Mouse (Mus musculus) forebrain, embryonic 13.5 days (tissue): ENCODE results near the gene Vdr. TPM values are rescaled to one million over a fixed set of nuclear protein-coding genes. Genes with fewer than 3 reads are reported as not detected.

Source experiments
- ATAC-seq: fragments of 200-750 bp; cut with Nextera tagmentation; 2 replicates; pipeline ENCODE4 v1.8.0; 2017
- H3K27ac ChIP-seq: fragments of 300-500 bp; sonication (generic); 2 replicates; pipeline ENCODE4 v1.5.1; 2015; ENCODE audit warnings: inconsistent platforms, mild to moderate bottlenecking, moderate library complexity
- H3K27me3 ChIP-seq: fragments of 300-500 bp; sonication (generic); 2 replicates; pipeline ENCODE4 v1.6.1; 2015; ENCODE audit warnings: mild to moderate bottlenecking, inconsistent platforms
- H3K36me3 ChIP-seq: fragments of 300-500 bp; sonication (generic); 2 replicates; pipeline ENCODE4 v1.6.1; 2015; ENCODE audit warnings: mild to moderate bottlenecking, inconsistent platforms; ENCODE audit not compliant: poor library complexity, severe bottlenecking
- H3K4me1 ChIP-seq: fragments of 300-500 bp; sonication (generic); 2 replicates; pipeline ENCODE4 v1.6.1; 2015; ENCODE audit warnings: inconsistent platforms
- H3K4me2 ChIP-seq: fragments of 300-500 bp; sonication (generic); 2 replicates; pipeline ENCODE4 v1.6.1; 2015; ENCODE audit warnings: inconsistent platforms, mild to moderate bottlenecking, moderate library complexity
- H3K4me3 ChIP-seq: fragments of 300-500 bp; sonication (generic); 2 replicates; pipeline ENCODE4 v1.5.1; 2015; ENCODE audit warnings: mild to moderate bottlenecking, inconsistent platforms
- H3K9ac ChIP-seq: fragments of 300-500 bp; sonication (generic); 2 replicates; pipeline ENCODE4 v1.6.1; 2015; ENCODE audit warnings: mild to moderate bottlenecking, inconsistent platforms
- H3K9me3 ChIP-seq: fragments of 300-500 bp; sonication (generic); replicated peaks from 2 replicates; pipeline ENCODE4 v1.6.1; 2016; ENCODE audit warnings: inconsistent platforms
- WGBS: fragments of 180-500 bp; shearing (Covaris S2); methylation state at CpG from one replicate; pipeline ENCODE4 v1.1.7; 2015; 5-methylcytosine and 5-hydroxymethylcytosine counted together
- polyA plus RNA-seq: library from polyadenylated mRNA; unstranded; fragments of >200 nt; fragmentation: Nextera tagmentation; extraction: Ambion mirVana; gene quantifications from 2 replicates; pipeline ENCODE4 v1.2.1, GENCODE M21; 2015

Gene Vdr
- 0.05 TPM in 1 of 2 replicates, not detected in the other for polyA plus RNA-seq

DNA sequence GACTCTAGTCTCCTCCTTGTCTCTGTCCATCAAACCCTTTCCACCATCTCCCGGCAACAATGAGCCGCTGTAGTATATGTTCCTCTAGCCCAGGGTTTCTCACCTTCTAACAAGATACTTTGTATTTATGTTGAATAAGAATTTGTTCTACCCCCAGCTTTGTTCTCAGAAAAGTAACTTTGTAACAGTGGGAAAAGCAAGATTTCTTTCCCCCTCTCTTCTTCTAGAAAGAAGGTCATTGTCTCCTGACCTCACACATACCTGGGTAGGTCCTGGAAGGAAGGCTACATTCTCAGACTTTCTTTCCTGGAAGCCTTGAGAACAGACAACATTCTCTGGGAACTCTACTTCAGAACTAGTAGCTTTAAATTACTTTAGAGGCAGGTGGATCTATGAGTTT, at the start of gene Vdr:
TSS of gene Vdr (minus strand) at position 101 of the 400 bp plus-strand sequence.
- WGBS, result 97% methylated on average over 2 of the region's 2 CpGs
- no peaks in the 10 kb centered on the region for H3K36me3 ChIP-seq
- ATAC-seq, result no peak
- peaks cover 24% of the 10 kb centered on the region for H3K4me1 ChIP-seq
- H3K27ac ChIP-seq, result no peak within 1 kb of the TSS
- no peaks in the 10 kb centered on the region for H3K9me3 ChIP-seq
- peaks cover 36% of the 10 kb centered on the region for H3K27me3 ChIP-seq
- no peak within 1 kb of the TSS for H3K9ac ChIP-seq
- H3K4me2 ChIP-seq, result no peak within 1 kb of the TSS
- H3K4me3 ChIP-seq, result no peak within 1 kb of the TSS

DNA sequence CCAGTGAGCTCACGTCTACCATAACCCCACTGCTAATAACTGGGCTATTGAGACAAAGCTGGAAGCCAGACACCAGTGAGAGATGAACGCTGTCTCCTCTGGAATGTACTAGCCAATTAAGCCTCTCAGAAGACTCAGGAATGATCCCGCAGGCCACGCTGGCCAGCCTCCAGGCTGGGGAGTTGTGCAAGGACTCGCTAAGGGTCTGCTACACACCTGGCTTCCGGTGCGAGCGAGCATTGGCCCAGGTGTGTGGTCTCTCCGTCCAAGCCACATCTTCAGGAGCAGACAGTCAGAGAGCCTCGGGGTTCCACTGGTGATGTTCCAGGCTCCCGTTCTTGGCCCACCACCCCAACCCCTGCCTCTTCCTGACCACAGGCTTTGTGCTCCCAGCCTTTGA, 46.0 kb upstream of the Vdr start:
- Histone ChIP-seq H3K36me3 (no peaks in the 10 kb centered on the region), H3K9ac (no peak overlapping the region), H3K27me3 (peaks cover 7% of the 10 kb centered on the region; the same call in 1 of the 2 replicates), H3K4me1 (peaks cover 11% of the 10 kb centered on the region; the same call in 1 of the 2 replicates), H3K4me3 (no peak overlapping the region), H3K9me3 (no peaks in the 10 kb centered on the region), H3K27ac (no peak overlapping the region), H3K4me2 (no peak overlapping the region)
- 62% methylated on average over 11 of the region's 11 CpGs for WGBS
- no peak for ATAC-seq

DNA sequence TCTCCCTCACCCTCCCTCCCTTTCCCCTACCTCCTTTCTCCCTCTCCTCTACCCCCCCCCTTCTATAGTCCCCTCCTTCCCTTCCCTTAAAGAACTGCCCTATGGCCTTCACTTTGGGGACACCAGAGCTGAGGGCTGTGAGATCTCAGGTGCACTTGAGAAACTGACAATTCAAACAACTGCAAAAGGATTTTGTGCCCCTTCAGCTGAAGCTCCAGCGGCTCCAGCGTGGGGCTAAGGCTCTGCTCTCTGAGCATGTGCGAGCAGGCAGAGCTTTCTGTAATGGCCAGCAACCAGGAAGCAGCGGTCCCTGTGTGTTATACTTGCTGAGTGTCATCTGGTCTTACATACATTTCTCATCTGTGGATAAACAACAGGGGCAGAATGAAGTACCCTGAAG, 45.3 kb upstream of the Vdr start:
- H3K36me3 ChIP-seq, result no peaks in the 10 kb centered on the region
- no peak overlapping the region for H3K27ac ChIP-seq
- no peak overlapping the region for H3K4me2 ChIP-seq
- no peak overlapping the region for H3K9ac ChIP-seq
- no peak for ATAC-seq
- H3K9me3 ChIP-seq, result no peaks in the 10 kb centered on the region
- WGBS, result 13% methylated on average over 4 of the region's 4 CpGs
- peaks cover 7% of the 10 kb centered on the region; the same call in 1 of the 2 replicates for H3K27me3 ChIP-seq
- H3K4me1 ChIP-seq, result peaks cover 11% of the 10 kb centered on the region; the same call in 1 of the 2 replicates
- H3K4me3 ChIP-seq, result no peak overlapping the region

DNA sequence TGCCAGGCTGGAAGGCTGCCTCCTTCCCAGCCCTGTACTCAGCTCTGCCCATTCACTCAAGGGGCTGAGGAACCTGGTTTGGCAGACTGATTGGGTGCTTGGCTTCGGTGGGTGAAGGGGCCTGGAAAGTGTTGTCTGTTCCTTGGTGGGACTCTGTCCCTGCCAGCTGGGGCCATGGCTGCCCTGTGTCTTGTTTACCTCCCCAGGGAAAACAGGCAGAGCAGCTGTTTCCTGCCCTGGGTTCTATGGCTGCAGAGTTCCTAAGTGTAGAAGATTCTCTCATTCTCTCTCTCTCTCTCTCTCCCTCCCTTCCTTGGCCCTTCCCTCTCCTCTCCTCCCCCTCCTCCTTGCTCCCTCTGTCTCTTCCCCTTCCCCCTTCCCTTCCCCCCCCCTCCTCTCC, 44.9 kb upstream of the Vdr start:
- H3K4me2 ChIP-seq, result no peak overlapping the region
- H3K4me1 ChIP-seq, result peaks cover 11% of the 10 kb centered on the region; the same call in 1 of the 2 replicates
- H3K9me3 ChIP-seq, result no peaks in the 10 kb centered on the region
- H3K27ac ChIP-seq, result no peak overlapping the region
- peaks cover 7% of the 10 kb centered on the region; the same call in 1 of the 2 replicates for H3K27me3 ChIP-seq
- no peak for ATAC-seq
- no peak overlapping the region for H3K9ac ChIP-seq
- H3K36me3 ChIP-seq, result no peaks in the 10 kb centered on the region
- no peak overlapping the region for H3K4me3 ChIP-seq
- 64% methylated on average over 1 of the region's 1 CpGs for WGBS

DNA sequence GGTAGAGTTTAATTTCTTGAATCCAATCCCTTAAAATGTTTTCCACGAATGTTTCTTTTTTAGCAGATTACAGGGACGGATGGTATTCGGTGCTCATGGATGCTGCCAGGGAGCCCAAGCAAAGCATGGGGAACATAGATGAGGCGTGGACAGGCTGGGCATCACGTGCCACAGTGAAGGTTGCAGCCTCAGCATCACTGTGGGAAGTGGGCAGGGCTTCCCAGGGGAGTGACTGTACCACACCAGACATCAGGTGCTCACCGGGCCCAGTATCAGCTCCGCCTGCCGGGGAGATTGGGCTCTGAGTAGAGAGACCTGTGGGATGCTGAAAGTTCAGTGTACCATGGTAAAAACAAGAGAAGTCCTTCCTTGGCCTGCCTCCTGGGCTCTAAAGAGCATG, 44.2 kb upstream of the Vdr start:
- 85% methylated on average over 8 of the region's 8 CpGs for WGBS
- no peaks in the 10 kb centered on the region for H3K9me3 ChIP-seq
- peaks cover 11% of the 10 kb centered on the region; the same call in 1 of the 2 replicates for H3K4me1 ChIP-seq
- no peaks in the 10 kb centered on the region for H3K36me3 ChIP-seq
- peaks cover 7% of the 10 kb centered on the region; the same call in 1 of the 2 replicates for H3K27me3 ChIP-seq
- ATAC-seq, result no peak
- H3K4me2 ChIP-seq, result no peak overlapping the region
- H3K27ac ChIP-seq, result no peak overlapping the region
- H3K9ac ChIP-seq, result no peak overlapping the region
- H3K4me3 ChIP-seq, result no peak overlapping the region

DNA sequence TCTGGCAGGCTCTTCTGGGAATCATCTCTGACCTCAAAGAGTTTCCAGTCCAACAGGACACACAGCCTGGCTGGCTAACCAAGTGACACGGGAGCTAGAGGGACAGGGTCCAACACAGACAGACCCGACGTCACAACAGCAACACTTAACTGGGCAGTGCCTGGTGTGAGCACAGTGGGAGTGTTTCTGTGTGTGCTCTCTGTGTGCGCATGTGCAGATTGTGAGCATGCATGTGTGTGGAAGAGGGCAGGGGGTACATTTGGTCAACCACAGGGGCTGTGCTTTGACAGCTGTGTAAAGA, 42.4 kb upstream of the Vdr start:
- H3K4me2 ChIP-seq, result no peak overlapping the region
- 0 out of 2 replicates have a peak, but pooled peaks have one; percentile 38 for ATAC-seq
- H3K4me1 ChIP-seq, result peaks cover 11% of the 10 kb centered on the region; the same call in 1 of the 2 replicates
- no peaks in the 10 kb centered on the region for H3K36me3 ChIP-seq
- peak overlapping the region; percentile 26; the same call in 1 of the 2 replicates for H3K9ac ChIP-seq
- no peak overlapping the region for H3K4me3 ChIP-seq
- 59% methylated on average over 4 of the region's 4 CpGs for WGBS
- peaks cover 7% of the 10 kb centered on the region; the same call in 1 of the 2 replicates for H3K27me3 ChIP-seq
- H3K27ac ChIP-seq, result no peak overlapping the region
- H3K9me3 ChIP-seq, result no peaks in the 10 kb centered on the region

DNA sequence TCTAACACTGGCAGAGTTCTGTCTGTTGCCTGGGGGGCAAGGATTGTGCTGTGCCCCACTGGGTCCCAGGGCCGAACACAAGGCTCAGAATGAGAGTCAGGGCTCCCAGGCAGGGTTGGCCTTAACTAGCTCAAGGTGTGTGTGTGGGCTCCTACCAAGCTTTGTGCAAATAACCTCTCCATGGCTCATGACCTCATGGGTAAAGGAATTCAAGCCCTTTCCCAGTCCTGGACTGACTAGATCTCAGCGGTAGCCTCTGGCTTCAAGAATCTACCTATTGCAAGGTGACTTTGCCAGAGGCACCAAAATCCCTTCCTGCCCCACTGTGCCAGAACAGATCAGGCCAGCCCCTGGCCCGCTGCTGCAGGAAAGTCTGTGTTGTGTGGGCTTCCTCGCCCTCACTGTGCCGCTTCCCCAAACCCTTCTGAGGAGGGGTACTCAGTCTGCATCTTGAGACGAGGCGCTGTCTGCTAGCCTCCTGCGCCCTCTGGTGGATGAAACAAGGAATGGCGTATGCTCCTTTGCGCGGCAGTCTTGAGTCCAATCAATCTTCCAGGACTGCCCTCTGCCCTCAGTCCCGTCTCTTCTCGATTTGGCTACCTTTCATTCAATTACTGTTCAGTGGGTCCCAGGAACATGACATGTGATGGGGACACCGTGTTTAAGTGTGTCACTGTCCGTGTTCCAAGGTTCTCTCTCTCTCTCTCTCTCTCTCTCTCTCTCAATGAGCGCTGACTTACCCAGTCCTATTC, 41.9 kb upstream of the Vdr start:
- peaks cover 7% of the 10 kb centered on the region; the same call in 1 of the 2 replicates for H3K27me3 ChIP-seq
- H3K4me3 ChIP-seq, result no peak overlapping the region
- peak overlapping the region; percentile 26; the same call in 1 of the 2 replicates for H3K9ac ChIP-seq
- ATAC-seq, result peak; percentile 77
- H3K9me3 ChIP-seq, result no peaks in the 10 kb centered on the region
- no peak overlapping the region for H3K27ac ChIP-seq
- H3K4me2 ChIP-seq, result 0 out of 2 replicates have a peak overlapping the region, but pooled peaks have one; percentile 24
- no peaks in the 10 kb centered on the region for H3K36me3 ChIP-seq
- 16% methylated on average over 16 of the region's 16 CpGs for WGBS
- H3K4me1 ChIP-seq, result peaks cover 11% of the 10 kb centered on the region; the same call in 1 of the 2 replicates

DNA sequence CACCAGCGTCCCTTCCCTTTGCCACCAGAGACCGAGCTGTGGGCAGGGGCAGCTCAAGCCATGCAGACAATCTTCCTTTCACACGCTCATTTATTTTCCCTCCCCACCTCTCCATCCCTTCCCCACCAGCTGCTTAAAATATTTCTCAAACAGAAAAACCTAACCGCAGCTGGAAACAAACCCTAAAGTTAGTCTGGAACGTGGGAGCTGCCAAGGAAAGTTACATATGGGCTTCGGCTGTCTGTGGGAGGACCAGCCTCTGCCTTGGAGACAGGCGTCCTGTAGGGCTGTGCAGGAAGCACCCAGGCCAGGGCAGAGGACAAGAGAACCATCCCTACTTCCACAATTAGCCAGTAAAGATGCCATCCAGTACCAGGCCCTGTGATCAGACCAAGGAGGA, 39.8 kb upstream of the Vdr start:
- Histone ChIP-seq H3K27ac (no peak overlapping the region), H3K9me3 (no peaks in the 10 kb centered on the region), H3K4me1 (peaks cover 5% of the 10 kb centered on the region; the same call in 1 of the 2 replicates), H3K4me2 (no peak overlapping the region), H3K36me3 (no peaks in the 10 kb centered on the region), H3K9ac (no peak overlapping the region), H3K27me3 (peaks cover 7% of the 10 kb centered on the region; the same call in 1 of the 2 replicates), H3K4me3 (no peak overlapping the region)
- 80% methylated on average over 7 of the region's 7 CpGs for WGBS
- ATAC-seq, result no peak

DNA sequence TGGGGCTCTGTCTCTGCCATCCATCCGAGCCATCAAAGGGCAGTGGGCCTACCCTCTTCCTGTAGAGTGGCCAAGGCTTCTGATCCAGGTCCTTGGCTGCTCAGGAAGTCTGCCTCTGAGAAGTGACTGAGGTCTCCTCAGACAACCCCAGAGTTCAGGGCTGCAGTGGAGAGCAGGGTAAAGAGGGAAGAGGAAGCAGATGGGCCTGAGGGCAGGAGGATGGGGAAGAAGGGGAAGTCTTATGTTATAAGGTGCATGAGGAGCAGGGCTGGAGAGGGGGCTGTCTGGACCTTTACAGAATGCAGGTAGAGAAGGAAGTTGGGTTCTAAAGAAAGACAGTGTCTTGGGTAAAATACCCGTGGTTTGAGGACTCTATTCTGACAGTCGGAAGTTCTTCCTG, 39.3 kb upstream of the Vdr start:
- Histone ChIP-seq H3K4me3 (no peak overlapping the region), H3K9me3 (no peaks in the 10 kb centered on the region), H3K4me2 (no peak overlapping the region), H3K27me3 (peaks cover 7% of the 10 kb centered on the region; the same call in 1 of the 2 replicates), H3K36me3 (no peaks in the 10 kb centered on the region), H3K9ac (no peak overlapping the region), H3K27ac (no peak overlapping the region), H3K4me1 (peaks cover 5% of the 10 kb centered on the region; the same call in 1 of the 2 replicates)
- 72% methylated on average over 3 of the region's 3 CpGs for WGBS
- ATAC-seq, result no peak

DNA sequence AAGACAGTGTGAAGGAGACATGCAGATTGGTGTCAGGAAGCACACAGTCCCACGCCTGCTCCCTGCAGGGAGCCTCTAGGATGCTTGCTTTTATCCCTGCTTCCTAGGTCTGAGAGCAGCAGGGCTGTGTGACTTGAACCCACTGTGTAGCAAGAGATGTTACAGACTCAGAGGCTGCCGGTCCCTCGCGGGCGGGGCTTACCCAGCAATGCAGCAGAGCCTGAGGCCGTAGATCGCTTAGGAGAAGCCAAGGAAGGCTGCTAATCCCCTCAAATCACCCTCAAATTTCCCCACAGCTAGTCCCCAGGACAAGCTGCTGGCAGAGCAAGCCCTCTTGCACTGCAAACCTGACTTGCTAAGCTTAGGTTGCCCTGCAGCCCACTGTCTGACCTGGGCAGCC, 38.3 kb upstream of the Vdr start:
- ATAC-seq, result no peak
- Histone ChIP-seq H3K27ac (no peak overlapping the region), H3K9ac (no peak overlapping the region), H3K4me1 (peaks cover 5% of the 10 kb centered on the region; the same call in 1 of the 2 replicates), H3K9me3 (no peaks in the 10 kb centered on the region), H3K36me3 (no peaks in the 10 kb centered on the region), H3K4me2 (no peak overlapping the region), H3K4me3 (no peak overlapping the region), H3K27me3 (peaks cover 7% of the 10 kb centered on the region; the same call in 1 of the 2 replicates)
- 30% methylated on average over 7 of the region's 7 CpGs for WGBS

DNA sequence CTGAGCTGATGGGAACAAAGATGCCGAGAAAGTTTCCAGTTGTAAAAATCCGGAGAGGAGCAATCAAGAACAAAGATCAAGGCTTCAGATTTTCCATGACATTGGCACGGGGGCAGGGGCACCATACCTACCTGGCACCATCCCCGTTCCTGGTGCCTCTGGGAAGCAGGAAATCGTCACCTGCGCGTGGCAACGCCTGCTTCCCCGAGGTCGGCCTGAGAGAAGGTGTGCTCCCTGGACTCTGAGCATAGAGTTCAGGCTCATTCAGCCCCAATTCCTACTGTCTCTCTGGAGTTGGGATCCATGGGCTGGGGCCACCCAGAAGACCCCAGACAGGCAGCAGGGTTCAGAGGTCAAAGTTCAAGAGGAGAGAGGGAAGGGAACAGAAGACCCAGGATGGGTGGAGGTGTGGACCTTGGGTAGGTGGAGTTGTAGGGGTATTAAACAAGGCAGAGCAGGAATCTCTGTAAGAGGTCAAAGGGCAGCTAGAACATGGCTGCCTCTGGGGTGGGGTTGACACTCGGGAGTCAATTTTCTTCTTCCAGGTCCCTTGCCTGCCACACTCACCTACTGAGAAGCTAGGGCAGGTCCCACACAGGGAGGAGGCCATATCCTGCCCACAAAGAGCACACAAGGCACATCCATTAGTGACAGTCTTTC, 35.4 kb upstream of the Vdr start:
- Histone ChIP-seq H3K4me1 (no peaks in the 10 kb centered on the region), H3K27ac (no peak overlapping the region), H3K36me3 (no peaks in the 10 kb centered on the region), H3K9ac (no peak overlapping the region), H3K27me3 (no peaks in the 10 kb centered on the region), H3K4me3 (no peak overlapping the region), H3K9me3 (no peaks in the 10 kb centered on the region), H3K4me2 (no peak overlapping the region)
- 84% methylated on average over 11 of the region's 11 CpGs for WGBS
- no peak for ATAC-seq

DNA sequence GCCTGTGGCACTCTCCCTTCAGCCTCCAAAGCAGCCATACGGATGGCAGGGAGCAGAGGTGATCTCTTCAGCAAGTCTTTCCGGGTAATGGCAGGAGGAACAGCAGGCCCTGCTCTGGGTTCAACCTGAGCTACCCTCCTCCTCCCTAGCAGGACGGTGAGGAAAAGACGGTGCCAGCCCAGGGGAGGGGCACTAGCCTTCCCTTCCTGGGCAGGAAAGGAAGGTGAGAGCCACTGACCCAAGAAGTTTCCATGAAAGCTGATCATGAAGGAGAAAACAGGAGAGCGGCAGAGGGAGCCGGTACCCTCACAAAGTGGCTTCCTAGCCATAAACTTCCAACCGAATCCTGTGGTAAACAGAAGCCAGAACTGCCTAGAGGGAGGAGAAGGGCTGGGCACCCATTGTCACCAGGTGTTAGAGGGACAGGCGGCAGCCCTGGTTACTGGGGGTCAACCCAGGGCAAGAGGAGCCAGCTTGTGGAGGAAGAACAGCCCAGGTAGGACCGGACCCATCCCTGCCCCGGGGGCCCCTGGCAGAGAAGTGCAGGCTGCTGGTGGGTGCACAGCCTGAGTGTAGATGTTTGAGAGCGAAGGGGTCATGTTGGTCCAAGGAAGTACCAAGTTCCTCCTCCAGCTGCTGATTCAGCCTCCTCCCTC, 34.6 kb upstream of the Vdr start:
- 86% methylated on average over 11 of the region's 11 CpGs for WGBS
- H3K27ac ChIP-seq, result no peak overlapping the region
- H3K27me3 ChIP-seq, result no peaks in the 10 kb centered on the region
- H3K9ac ChIP-seq, result no peak overlapping the region
- no peaks in the 10 kb centered on the region for H3K4me1 ChIP-seq
- no peak overlapping the region for H3K4me3 ChIP-seq
- no peak for ATAC-seq
- H3K36me3 ChIP-seq, result no peaks in the 10 kb centered on the region
- H3K4me2 ChIP-seq, result no peak overlapping the region
- no peaks in the 10 kb centered on the region for H3K9me3 ChIP-seq
